Mouse (Mus musculus) CD8-positive naive resting alpha-beta T cell, adult 2 months (primary cell): ENCODE measurements around the gene Kmo.

Experiments used
- DNase-seq, 2 experiments: peaks; one replicate each; pipeline ENCODE4 v3.0.0; 2022; ENCODE audit warnings: low read depth in 2 of 2, low spot score in 2 of 2

The Kmo gene

GRCm38 (mm10) chr1:175631721-175632221, 11.6 kb downstream of the Kmo start:
- DNase-seq, result no peak

GRCm38 (mm10) chr1:175632470-175632869, 12.3 kb downstream of the Kmo start:
- no peak for DNase-seq

- no peak for DNase-seq
Observed at GRCm38 (mm10) chr1:175637677-175638076, 17.5 kb downstream of the Kmo start.

GRCm38 (mm10) chr1:175639072-175639471, 18.9 kb downstream of the Kmo start:
- DNase-seq, result no peak

GRCm38 (mm10) chr1:175640435-175641150, 20.4 kb downstream of the Kmo start:
- no peak for DNase-seq

GRCm38 (mm10) chr1:175643496-175644265, 23.5 kb downstream of the Kmo start:
- DNase-seq, result no peak

GRCm38 (mm10) chr1:175646952-175647351, 26.8 kb downstream of the Kmo start:
- no peak for DNase-seq

- DNase-seq, result no peak
Observed at GRCm38 (mm10) chr1:175648615-175649014, 28.4 kb downstream of the Kmo start.

GRCm38 (mm10) chr1:175659900-175660299, 39.7 kb downstream of the Kmo start:
- no peak for DNase-seq

- peak in 1 of 2 experiments; percentile 5 for DNase-seq
Observed at GRCm38 (mm10) chr1:175668666-175669405, 48.7 kb downstream of the Kmo start.

- no peak for DNase-seq
Observed at GRCm38 (mm10) chr1:175669456-175669855, 49.3 kb downstream of the Kmo start.

- DNase-seq, result no peak
Observed at GRCm38 (mm10) chr1:175670042-175670441, 49.9 kb downstream of the Kmo start.

- DNase-seq, result no peak
Observed at GRCm38 (mm10) chr1:175671626-175672025, 51.4 kb downstream of the Kmo start.

GRCm38 (mm10) chr1:175673563-175674325, 53.6 kb downstream of the Kmo start:
- no peak for DNase-seq

GRCm38 (mm10) chr1:175675116-175675515, 54.9 kb downstream of the Kmo start:
- no peak for DNase-seq

- no peak for DNase-seq
Observed at GRCm38 (mm10) chr1:175677459-175677858, 57.3 kb downstream of the Kmo start.

- no peak for DNase-seq
Observed at GRCm38 (mm10) chr1:175680995-175681394, 60.8 kb downstream of the Kmo start.

GRCm38 (mm10) chr1:175691686-175692245, 71.6 kb downstream of the Kmo start:
- DNase-seq, result no peak

- DNase-seq, result peak; percentile 98 to 99
Observed at GRCm38 (mm10) chr1:175692246-175692996, 72.2 kb downstream of the Kmo start, which contains the start of the genes Opn3 and Chml. Gene Opn3 (minus strand): TSS chr1:175692776. Gene Chml (minus strand): TSS chr1:175692901.

- DNase-seq, result no peak
Observed at GRCm38 (mm10) chr1:175692997-175693361, 72.8 kb downstream of the Kmo start.
